Mouse (Mus musculus) heart, adult 8-10 months (tissue): ENCODE measurements at regions not wholly inside any gene's neighbourhood (a gene's known extent, or its start where the extent isn't known, plus 50 kb on each side); places are given as distances from the start of the nearest gene placed in this dataset.

Experiments used
- DNase-seq: peaks from one replicate; pipeline ENCODE4 v3.0.0; 2022; ENCODE audit warnings: low spot score

DNA sequence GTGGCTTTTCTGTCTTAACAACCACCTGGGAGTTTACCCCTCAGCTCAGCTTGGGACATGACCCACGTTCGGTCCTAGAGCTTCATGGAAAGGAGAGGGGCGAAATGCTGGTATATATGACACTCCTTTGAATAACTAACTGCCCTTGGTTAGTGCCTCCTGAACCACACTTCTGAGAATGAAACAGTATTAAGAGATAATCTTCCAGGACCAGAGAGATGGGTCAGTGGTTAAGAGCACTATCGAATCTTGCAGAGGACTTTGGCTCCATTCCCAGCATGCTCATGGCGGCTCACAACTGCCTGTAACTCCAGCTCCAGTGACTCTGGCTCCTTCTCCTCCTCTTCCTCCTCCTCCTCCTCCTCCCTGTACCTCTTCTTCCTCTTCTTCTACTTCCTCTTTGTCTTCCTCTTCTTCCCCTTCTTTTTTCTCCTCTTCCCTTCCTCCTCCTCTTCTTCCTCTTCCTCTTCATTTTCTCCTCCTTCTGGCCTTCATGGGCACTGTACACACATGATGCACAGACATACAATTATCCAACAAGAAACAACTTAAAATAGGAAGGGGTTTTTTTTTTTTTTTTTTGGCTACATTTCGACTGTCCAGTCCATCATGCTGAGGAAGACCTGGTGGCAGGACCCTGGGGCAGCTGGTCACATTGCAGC lies 71.0 kb upstream of the Ctnnb1 start:
- DNase-seq = no peak

DNA sequence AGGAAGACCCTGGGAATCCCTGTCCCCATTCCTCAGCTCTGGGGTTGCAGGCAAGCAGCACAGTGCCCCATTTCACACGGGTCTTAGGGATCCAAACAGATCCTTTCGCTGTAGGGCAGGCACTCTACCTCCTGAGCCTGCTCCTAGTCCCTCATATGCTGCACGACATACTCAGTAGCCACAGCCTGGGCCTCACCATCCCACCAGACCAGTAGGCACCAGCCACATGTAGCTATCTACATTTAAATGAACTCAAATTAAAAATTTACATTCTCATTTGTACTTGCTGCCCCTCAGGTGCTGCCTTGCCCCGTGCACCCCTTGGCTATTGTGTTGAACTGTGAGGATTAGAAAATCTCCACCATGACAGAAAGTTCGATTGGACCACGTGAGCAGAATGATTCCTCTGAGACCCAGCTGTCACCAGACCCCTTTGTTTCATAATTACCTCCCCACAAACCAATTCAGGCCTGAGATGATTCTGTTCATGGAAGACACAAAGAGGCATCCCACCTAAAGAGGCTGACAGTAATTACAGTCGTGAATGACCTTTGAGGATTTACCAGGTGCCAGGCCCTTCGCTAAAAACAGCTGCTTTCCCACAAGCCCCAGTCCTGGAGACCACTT lies 67.9 kb upstream of the Ctnnb1 start:
- DNase-seq = no peak

DNA sequence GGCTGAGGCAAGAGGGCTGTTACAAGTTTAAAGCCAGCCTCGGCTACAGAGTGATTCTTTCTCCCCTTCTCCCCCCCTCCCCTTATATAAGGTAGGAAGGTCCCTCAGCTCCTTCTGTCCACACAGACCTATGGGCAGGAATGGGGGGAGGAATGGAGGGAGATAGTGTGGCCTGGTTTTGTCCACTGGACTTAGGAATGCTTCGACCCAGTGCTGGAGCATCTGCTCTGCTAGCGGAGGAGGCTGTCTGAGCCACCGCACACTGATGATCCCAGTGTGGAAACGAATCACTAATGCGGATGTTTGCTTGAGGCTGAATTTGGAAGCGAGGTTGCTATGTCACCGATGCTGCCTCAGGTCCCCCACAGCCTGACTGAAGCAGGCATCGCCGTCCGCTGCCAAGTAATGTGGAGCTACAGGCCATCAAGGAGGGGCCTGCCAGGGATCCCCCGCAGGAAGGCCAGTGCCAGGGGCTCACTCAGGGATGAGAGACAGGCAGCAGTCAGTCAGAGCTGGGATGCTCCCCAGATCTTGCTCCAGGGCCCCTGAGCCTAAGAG lies 67.1 kb upstream of the Ctnnb1 start:
- DNase-seq = no peak

DNA sequence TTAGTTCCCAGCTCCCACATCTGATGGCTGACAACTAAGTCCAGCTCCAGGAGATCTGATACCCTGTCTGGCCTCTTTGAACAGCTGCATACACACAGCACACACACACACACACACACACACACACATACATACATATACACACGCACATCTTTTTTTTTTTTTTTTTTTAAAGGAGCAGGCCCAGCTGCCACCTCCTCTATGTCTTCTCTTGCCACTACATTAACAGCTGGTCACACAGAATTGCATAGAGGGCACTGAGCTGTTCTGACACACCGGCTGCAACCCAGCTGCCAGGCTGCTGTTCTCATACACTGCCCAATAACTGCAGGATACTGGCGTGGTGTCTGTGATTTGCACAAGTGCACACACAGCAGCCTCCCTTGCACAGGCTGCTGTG lies 64.6 kb upstream of the Ctnnb1 start:
- DNase-seq = no peak

DNA sequence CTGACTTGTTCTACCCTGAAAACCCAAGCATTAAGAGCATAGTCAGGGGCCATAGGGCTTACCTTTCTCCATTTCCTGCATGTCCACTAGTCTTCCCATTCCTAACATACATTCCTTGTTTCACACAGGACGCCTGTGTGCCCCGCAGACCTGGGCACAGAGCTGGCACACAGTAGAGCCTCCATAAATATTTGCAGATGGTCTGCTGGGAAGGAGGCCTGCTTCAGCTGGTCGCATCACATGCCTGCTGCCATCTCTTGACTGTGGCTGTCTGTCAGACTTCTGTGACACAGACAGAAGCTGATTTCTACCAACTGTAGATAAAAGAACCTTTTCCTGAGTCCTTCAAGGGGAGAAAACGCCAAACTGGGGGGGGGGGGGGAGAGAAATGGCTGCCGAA lies 62.8 kb upstream of the Ctnnb1 start:
- no peak for DNase-seq

DNA sequence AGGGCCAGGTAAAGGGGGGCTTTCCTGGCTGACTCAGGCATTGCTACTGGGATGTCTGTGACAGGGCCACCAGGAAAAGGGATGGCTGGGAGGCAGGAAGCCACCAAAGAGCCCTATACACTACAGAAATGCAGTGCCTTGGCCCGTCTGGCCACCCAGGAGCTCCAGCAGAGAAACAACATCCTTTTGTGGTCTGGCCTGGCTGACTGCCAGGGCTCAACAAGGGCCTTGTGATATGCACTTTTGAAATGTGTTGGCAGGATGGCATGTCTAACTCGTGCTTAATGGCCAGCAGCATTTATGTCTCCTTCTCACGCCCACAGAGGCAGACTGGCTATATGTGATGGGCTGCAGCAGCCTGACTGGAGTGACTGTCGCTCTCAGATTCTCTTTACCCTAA lies 62.3 kb upstream of the Ctnnb1 start:
- no peak for DNase-seq

DNA sequence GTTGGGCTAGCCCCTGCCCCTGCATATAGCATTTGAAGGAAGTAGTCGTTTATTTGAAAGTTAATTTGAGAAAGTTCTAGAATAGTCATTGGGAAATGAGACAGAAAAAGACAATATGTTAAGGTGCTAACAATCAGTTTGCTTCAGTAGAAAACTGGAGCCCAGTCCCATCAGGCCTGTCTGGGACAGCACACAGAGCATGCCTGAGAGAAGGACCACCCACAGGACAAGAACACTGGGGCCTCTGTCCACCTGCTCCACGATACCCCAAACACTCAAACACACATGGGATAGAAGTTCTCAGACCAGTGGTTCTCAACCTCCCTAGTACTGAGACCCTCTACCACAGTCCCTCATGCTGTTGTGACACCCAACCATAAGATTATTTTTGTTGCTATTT lies 61.2 kb upstream of the Ctnnb1 start:
- DNase-seq = no peak

DNA sequence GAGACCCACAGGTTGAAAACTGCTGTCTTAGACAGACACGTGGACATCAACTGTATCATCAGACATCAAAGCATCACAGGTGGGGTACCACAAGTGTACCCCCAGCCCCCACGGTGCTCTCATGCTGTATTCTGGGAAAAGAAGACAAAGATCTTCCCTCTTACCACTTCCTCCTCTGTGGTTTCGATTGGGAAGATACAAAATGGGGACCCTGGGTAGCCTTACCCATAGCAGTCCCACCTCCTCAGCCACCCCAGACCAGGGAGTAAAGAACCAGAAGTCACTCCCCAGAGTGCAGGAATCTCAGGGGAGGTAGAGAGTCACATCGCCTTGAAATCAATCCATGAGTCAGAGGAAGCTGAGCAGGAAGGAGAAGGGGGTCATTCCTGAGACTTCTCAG lies 60.7 kb upstream of the Ctnnb1 start:
- no peak for DNase-seq

DNA sequence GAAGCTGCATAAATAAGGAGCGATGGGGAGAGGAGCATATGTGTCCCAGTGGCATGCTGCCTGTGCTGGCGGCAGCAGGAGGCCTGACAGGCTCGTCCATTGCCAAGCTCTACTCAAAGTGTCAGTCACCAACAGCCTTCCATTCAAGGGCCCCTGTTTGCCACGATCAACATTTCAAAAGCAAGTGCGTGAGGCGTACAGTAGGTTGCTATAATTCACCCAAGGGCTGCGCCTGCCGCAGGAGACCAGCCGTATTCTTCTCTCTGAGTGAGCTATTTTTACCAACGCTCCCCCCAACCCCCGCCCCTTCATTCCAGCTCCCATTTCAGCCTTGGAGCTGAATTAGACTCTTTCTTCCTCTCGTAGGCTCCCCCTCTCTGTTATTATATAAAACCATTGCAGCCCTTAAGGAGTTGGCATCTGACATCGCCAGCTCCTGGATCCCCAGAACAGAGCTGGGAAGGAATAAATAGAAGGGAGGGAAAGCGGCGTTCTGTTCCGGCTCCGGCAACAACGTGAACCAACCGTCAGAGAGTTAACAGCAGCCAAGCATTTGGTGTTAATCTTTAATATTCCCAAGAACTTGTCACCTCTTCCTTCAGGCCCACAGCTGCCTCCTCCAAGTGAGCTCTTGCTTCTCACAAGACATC lies 59.5 kb upstream of the Ctnnb1 start:
- DNase-seq = no peak

DNA sequence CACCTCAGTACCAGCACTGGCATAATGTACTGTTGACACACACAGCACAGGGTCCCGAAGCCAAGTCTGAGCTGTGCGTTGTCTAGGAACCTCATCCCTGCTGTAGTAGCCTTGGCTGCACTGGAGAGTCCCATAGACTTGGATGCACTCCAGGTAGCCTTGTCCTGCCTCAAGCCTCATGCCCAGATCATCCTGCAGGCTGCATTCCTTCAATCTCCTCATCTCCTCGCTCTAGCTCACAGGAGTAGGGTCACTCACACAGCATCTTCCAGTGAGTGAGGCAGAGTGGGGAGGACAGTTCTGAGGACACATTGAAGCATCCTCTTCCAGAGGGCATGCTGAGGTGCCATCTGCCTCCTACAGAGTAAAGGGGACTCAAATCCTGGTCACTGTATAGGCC lies 55.7 kb upstream of the Ctnnb1 start:
- no peak for DNase-seq

DNA sequence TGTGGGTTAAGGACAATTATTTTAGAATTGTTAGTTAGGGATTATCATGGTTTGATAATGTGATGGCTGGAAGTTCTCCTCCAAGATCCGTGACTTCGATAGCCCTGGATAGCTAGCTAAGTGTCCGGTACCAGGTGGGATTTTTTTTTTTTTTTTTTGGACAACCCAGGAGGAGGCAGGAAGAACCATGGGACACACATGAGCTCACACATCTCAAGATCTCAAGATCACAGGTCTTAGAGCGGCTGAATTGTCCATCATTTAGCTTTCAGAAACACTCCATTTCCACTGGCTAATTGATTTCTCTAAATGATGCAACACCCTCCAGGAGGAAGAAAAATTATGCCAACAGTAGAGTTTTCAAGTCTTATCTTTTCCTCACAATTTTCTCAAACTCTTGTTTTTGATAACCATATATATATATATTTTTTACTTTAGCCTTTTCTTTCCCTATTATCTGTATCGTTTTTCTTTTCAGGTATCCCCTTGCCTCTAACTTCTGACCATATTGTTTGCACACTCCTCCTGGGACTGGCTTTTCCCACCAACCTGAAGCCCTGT lies 54.5 kb upstream of the Ctnnb1 start:
- no peak for DNase-seq

DNA sequence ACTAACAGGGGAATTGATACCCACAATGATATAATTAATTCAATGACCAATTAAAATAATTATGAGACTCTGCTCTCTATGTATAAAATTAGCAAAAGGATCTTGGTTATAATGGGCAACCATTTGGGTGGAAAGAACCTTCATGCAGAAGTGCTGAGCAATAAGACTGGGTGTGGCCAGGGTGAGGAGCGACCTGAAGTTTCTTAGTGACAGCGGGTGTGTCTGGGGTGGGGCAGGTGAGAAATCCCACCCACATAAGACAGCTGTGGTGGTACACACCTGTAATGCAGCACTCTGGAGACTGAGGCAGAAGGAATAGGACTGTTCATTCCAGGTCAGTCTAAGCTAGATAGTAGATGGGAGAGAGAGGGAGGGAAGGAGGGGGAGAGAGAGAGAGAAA lies 51.9 kb upstream of the Ctnnb1 start:
- no peak for DNase-seq
